Mouse (Mus musculus) lung, embryonic 16.5 days (tissue): ENCODE results near the gene Tas2r129. TPM values are rescaled to one million over a fixed set of nuclear protein-coding genes. Genes with fewer than 3 reads are reported as not detected.
"Not testable (repeated sequence)": the region's sequence is repeated elsewhere in the genome, so short reads cannot be mapped to it uniquely, and the experiment has no call there.

Experiments
- ATAC-seq: fragments of 200-750 bp; cut with Nextera tagmentation; 2 replicates; pipeline ENCODE4 v1.8.0; 2017; ENCODE audit warnings: low read depth, mild to moderate bottlenecking, moderate library complexity
- H3K27ac ChIP-seq: fragments of 300-500 bp; sonication (generic); 2 replicates; pipeline ENCODE4 v1.5.1; 2014; ENCODE audit warnings: mild to moderate bottlenecking, control low read depth, low read length
- H3K27me3 ChIP-seq: fragments of 300-500 bp; sonication (generic); 2 replicates; pipeline ENCODE4 v1.6.1; 2014; ENCODE audit warnings: low read depth, low read length, mixed read lengths; ENCODE audit not compliant: control insufficient read depth, insufficient read depth
- H3K36me3 ChIP-seq: fragments of 300-500 bp; sonication (generic); 2 replicates; pipeline ENCODE4 v1.6.1; 2014; ENCODE audit warnings: low read length; ENCODE audit not compliant: control insufficient read depth, insufficient read depth
- H3K4me1 ChIP-seq: fragments of 300-500 bp; sonication (generic); replicated peaks from 2 replicates; pipeline ENCODE4 v1.6.1; 2014; ENCODE audit warnings: low read length, mixed read lengths; ENCODE audit not compliant: control insufficient read depth, insufficient read depth
- H3K4me2 ChIP-seq: fragments of 300-500 bp; sonication (generic); 2 replicates; pipeline ENCODE4 v1.6.1; 2014; ENCODE audit warnings: low read depth, low read length, control low read depth
- H3K4me3 ChIP-seq: fragments of 300-500 bp; sonication (generic); 2 replicates; pipeline ENCODE4 v1.5.1; 2014; ENCODE audit warnings: mild to moderate bottlenecking, low read length, control low read depth
- H3K9ac ChIP-seq: fragments of 300-500 bp; sonication (generic); 2 replicates; pipeline ENCODE4 v1.6.1; 2014; ENCODE audit warnings: low read length, control low read depth
- H3K9me3 ChIP-seq: fragments of 300-500 bp; sonication (generic); 2 replicates; pipeline ENCODE4 v1.6.1; 2016; ENCODE audit warnings: low read length; ENCODE audit not compliant: control insufficient read depth
- WGBS: fragments of 180-500 bp; shearing (Covaris S2); extraction: QIAGEN DNeasy Blood & Tissue Kit; methylation state at CpG from one replicate; pipeline ENCODE4 v1.1.7; 2014; 5-methylcytosine and 5-hydroxymethylcytosine counted together
- polyA plus RNA-seq: library from polyadenylated mRNA; unstranded; fragments of >200 nt; fragmentation: Nextera tagmentation; extraction: Ambion mirVana; gene quantifications from 2 replicates; pipeline ENCODE4 v1.2.1, GENCODE M21; 2015

Tas2r129 gene
- polyA plus RNA-seq: not detected in 2 replicates

DNA sequence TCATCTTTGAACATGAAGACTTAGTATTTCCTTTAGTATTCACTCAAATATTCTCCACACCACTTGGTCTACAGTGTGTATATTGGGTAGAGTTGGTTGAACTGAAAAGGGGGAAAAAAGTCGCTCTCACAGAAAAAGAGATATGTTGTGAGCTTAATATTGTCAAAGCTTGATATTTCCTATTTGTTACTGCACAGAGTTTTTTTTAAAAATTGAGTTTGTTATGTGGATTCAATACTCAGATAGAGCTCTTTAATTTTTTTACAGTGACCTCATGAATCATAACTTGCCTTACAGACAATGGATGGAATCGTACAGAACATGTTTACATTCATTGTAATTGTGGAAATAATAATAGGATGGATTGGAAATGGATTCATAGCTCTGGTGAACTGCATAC is at the start of gene Tas2r129:
TSS of gene Tas2r129 (plus strand) at position 301 of the 400 bp plus-strand sequence.
- no peak for ATAC-seq
- 68% methylated on average over 2 of the region's 2 CpGs for WGBS
- no peak within 1 kb of the TSS for H3K4me2 ChIP-seq

DNA sequence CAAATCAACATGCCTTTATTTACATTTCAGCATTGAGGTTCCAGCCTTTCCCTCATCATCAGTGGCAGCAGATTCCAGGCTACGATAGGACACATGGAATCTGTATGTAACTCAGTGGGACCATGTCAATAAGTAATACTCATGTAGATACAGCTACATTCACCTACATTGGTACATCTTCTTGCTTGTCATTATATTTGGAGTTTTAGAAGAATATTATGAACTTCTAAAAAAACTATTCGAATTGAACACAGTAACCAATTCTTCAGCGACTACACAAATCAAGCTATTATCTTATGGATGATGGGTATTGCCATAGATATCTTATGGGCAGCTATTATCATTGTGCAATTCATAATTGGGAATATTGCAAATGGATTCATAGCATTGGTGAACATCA is 41.6 kb upstream of the Tas2r129 start, which contains the start of gene Tas2r125:
TSS of gene Tas2r125 (plus strand) at position 301 of the 400 bp plus-strand sequence.
- 81% methylated on average over 3 of the region's 3 CpGs for WGBS
- no peak for ATAC-seq
- no peak within 1 kb of the TSS for H3K27ac ChIP-seq

More for the DNA sequence above, at the start of gene Tas2r129:
- H3K4me1 ChIP-seq: no peaks in the 10 kb centered on the region
- H3K36me3 ChIP-seq: no peaks in the 10 kb centered on the region
- no peak within 1 kb of the TSS for H3K4me3 ChIP-seq
- H3K27ac ChIP-seq: no peak within 1 kb of the TSS
- no peak within 1 kb of the TSS for H3K9ac ChIP-seq
- no peaks in the 10 kb centered on the region for H3K27me3 ChIP-seq
- no peaks in the 10 kb centered on the region for H3K9me3 ChIP-seq

DNA sequence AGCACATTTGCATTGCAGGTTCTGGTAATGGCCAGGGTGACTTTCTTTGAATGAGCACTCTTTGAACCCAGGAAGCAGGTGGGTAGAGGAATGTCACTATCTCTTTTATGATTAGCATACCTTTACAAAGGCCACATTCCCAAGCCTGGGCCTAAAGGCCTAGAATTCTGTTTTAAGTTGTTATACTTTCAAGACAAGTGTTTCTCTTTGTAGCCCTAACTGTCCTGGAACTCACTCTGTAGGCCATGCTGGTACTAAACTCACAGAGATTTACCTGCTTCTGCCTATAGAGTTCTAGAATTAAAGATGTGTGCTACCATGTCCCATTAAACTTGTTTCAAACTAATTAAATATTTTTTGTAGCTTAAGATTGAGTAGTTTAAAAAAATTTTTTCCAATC is 9.5 kb upstream of the Tas2r129 start:
- H3K9me3 ChIP-seq, H3K27me3 ChIP-seq, H3K4me2 ChIP-seq, H3K36me3 ChIP-seq, H3K4me1 ChIP-seq, H3K4me3 ChIP-seq, H3K27ac ChIP-seq, ATAC-seq, H3K9ac ChIP-seq: not testable (repeated sequence)

More for the DNA sequence above, 41.6 kb upstream of the Tas2r129 start, which contains the start of gene Tas2r125:
- Histone ChIP-seq H3K9ac (no peak within 1 kb of the TSS), H3K27me3 (no peaks in the 10 kb centered on the region), H3K4me3 (no peak within 1 kb of the TSS), H3K4me2 (no peak within 1 kb of the TSS), H3K9me3 (no peaks in the 10 kb centered on the region), H3K4me1 (no peaks in the 10 kb centered on the region), H3K36me3 (no peaks in the 10 kb centered on the region)

DNA sequence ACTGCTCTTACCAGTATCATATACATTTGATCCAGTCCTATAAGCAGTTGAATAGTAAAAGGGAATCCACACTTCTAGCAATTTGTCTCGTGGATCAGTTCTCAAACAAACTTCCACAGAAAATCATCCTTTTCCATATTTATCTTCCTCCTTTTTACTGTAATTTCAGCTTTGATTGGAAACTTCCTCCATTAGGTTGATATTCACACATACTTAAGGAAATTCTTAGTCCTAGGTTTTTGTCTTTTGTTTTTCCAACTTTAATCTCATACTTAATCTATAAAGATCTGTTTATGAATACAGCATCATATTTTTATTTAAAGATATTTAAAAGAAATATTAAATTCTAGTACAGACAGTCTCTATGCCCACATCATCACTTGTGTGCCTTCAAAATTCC is 6.9 kb downstream of the Tas2r129 start, which contains the start of gene Tas2r131:
TSS of gene Tas2r131 (minus strand) at position 101 of the 400 bp plus-strand sequence.
- 50% methylated on average over 1 of the region's 1 CpGs for WGBS
- H3K27ac ChIP-seq: no peak within 1 kb of the TSS
- H3K36me3 ChIP-seq: no peaks in the 10 kb centered on the region
- H3K4me1 ChIP-seq: no peaks in the 10 kb centered on the region
- H3K9me3 ChIP-seq: no peaks in the 10 kb centered on the region
- H3K4me3 ChIP-seq: no peak within 1 kb of the TSS
- H3K9ac ChIP-seq: no peak within 1 kb of the TSS
- H3K27me3 ChIP-seq: no peaks in the 10 kb centered on the region
- H3K4me2 ChIP-seq: no peak within 1 kb of the TSS
- ATAC-seq: no peak

DNA sequence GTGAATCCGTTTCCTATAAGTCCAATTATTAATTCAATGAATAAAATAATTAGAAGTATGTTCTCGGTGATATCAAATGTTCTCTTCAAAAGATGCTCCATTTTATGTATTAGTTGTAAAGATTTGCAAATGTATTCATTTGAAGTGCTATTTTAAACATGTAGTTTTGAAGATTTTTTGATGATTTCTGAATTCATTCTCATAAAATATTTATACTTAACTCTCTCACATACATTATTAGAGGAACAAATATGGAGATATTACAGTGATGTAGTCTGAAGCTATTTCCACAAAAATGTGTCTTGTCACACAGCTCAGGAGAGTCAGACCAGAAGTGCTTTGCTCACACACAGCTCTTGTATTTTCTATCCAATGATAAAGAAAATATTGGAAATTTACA is 30.0 kb downstream of the Tas2r129 start, which contains the start of gene Tas2r109:
TSS of gene Tas2r109 (minus strand) at position 101 of the 400 bp plus-strand sequence.
- H3K27me3 ChIP-seq: no peaks in the 10 kb centered on the region
- no peaks in the 10 kb centered on the region for H3K4me1 ChIP-seq
- WGBS: 65% methylated on average over 2 of the region's 2 CpGs
- no peak within 1 kb of the TSS for H3K4me2 ChIP-seq
- no peak within 1 kb of the TSS for H3K4me3 ChIP-seq
- H3K27ac ChIP-seq: no peak within 1 kb of the TSS
- H3K9ac ChIP-seq: no peak within 1 kb of the TSS
- ATAC-seq: no peak
- H3K36me3 ChIP-seq: no peaks in the 10 kb centered on the region
- H3K9me3 ChIP-seq: no peaks in the 10 kb centered on the region; the same call in 1 of the 2 replicates

Other genes with a start within 250 kb of the Tas2r129 start
- gene Tas2r122, start 239.2 kb upstream of the Tas2r129 start, polyA plus RNA-seq: not detected in 2 replicates
- not detected in 2 replicates for gene Tas2r115, start 213.1 kb upstream of the Tas2r129 start, polyA plus RNA-seq
- not detected in 2 replicates for gene Tas2r124, start 196.4 kb upstream of the Tas2r129 start, polyA plus RNA-seq
- not detected in 2 replicates for gene Tas2r102, start 189.0 kb upstream of the Tas2r129 start, polyA plus RNA-seq
- gene Tas2r136, start 172.9 kb upstream of the Tas2r129 start, polyA plus RNA-seq: not detected in 2 replicates
- gene Tas2r117, start 148.3 kb upstream of the Tas2r129 start, polyA plus RNA-seq: not detected in 2 replicates
- not detected in 2 replicates for gene Tas2r123, start 104.0 kb upstream of the Tas2r129 start, polyA plus RNA-seq
- not detected in 2 replicates for gene Tas2r116, start 95.7 kb upstream of the Tas2r129 start, polyA plus RNA-seq
- gene Tas2r110, start 83.1 kb upstream of the Tas2r129 start, polyA plus RNA-seq: not detected in 2 replicates
- gene Tas2r113, start 58.1 kb upstream of the Tas2r129 start, polyA plus RNA-seq: not detected in 2 replicates
- not detected in 2 replicates for gene Tas2r125, start 41.5 kb upstream of the Tas2r129 start, polyA plus RNA-seq
- gene Tas2r131, start 6.8 kb downstream of the Tas2r129 start, polyA plus RNA-seq: not detected in 2 replicates
- not detected in 2 replicates for gene Tas2r109, start 29.9 kb downstream of the Tas2r129 start, polyA plus RNA-seq
- gene Tas2r103, start 86.0 kb downstream of the Tas2r129 start, polyA plus RNA-seq: not detected in 2 replicates
- gene Tas2r140, start 104.7 kb downstream of the Tas2r129 start, polyA plus RNA-seq: not detected in 2 replicates
- gene Smim10l1, start 153.8 kb downstream of the Tas2r129 start, polyA plus RNA-seq: 80.0 and 90.7 TPM in 2 replicates